Mouse (Mus musculus): Measurements from ENCODE around the gene Rarres2. TPM values are rescaled to one million over a fixed set of nuclear protein-coding genes. Genes with fewer than 3 reads are reported as not detected.
"Not testable (repeated sequence)": the region's sequence is repeated elsewhere in the genome, so short reads cannot be mapped to it uniquely, and the experiment has no call there.

The Rarres2 gene
- polyA plus RNA-seq, 1 experiment from 2014 or later: 4.0 TPM

DNA sequence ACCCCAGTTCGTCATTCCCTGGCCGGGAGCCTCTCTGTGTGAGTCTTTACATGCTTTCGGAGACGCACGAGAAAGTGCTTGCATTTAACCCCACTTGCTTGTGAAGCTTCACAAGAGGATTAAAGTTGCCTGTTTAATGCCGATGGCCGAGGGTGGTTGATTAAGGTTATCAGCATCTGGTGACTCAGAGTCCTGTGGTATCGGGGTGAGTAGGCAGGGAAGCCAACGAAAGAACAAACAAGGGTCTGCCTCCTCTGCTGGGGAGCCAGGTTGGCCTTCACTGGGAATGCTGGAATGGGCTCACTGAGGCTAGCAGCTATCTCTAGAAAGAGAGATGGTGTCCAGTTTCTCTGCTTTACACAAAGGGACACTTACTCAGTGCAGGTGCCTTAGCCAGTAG lies 44.7 kb downstream of the Rarres2 start:
- Histone ChIP-seq H3K4me2 (ENCODE audit: low read length) (no peak overlapping the region), H3K27ac (ENCODE audit: low read depth, low read length) (no peak overlapping the region), H3K27me3 (replicated peaks; ENCODE audit: control insufficient read depth, insufficient read depth, low read length) (no peaks in the 10 kb centered on the region), H3K36me3 (ENCODE audit: control insufficient read depth, insufficient read depth, low read length) (0 out of 2 replicates have a peak, but pooled peaks cover 7% of the 10 kb centered on the region), H3K4me1 (ENCODE audit: control insufficient read depth, insufficient read depth, low read length) (no peaks in the 10 kb centered on the region), H3K4me3 (ENCODE audit: low read depth, low read length) (no peak overlapping the region), H3K9me3 (replicated peaks; ENCODE audit: control insufficient read depth, low read length) (no peaks in the 10 kb centered on the region), H3K9ac (ENCODE audit: low read length) (no peak overlapping the region)
- DNase-seq (ENCODE audit: low spot score) (no peak), ATAC-seq (no peak)
- 79% methylated on average over 9 of the region's 9 CpGs for WGBS

DNA sequence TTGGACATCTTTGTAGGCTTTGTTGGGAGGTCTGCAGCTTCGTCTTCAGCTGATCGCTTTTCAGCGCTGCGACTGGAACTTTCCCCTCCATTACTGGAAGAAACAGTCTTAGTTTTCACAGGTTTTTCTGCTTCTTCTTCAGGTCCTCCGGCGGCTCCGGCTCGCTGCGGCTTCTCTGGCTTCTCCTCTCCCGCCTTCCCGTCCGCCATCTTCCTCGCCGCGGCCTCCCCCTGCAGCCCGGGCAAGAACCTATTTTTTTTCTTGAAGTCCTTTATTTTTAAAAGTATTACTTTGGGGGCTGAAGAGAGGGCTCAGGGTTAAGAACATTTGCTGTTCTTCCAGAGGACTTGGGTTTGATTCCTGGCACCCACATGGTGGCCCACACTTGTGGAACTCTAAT lies 47.7 kb downstream of the Rarres2 start:
- not testable (repeated sequence) for DNase-seq (ENCODE audit: low spot score); H3K27me3 ChIP-seq (replicated peaks; ENCODE audit: control insufficient read depth, insufficient read depth, low read length); H3K4me3 ChIP-seq (ENCODE audit: low read depth, low read length); H3K9me3 ChIP-seq (replicated peaks; ENCODE audit: control insufficient read depth, low read length); ATAC-seq; H3K36me3 ChIP-seq (ENCODE audit: control insufficient read depth, insufficient read depth, low read length); H3K9ac ChIP-seq (ENCODE audit: low read length); H3K27ac ChIP-seq (ENCODE audit: low read depth, low read length); H3K4me1 ChIP-seq (ENCODE audit: control insufficient read depth, insufficient read depth, low read length); H3K4me2 ChIP-seq (ENCODE audit: low read length)
- WGBS: 96% methylated on average over 14 of the region's 16 CpGs

Other genes with a start within 250 kb of the Rarres2 start
- 17.1 and 25.0 TPM in 2 replicates for gene Krba1, start 177.2 kb downstream of the Rarres2 start, polyA plus RNA-seq (2014; fragmentation: Nextera tagmentation; extraction: Ambion mirVana)
- 27.1 and 29.9 TPM in 2 replicates for gene Zfp467, start 127.0 kb downstream of the Rarres2 start, polyA plus RNA-seq (2014; fragmentation: Nextera tagmentation; extraction: Ambion mirVana)
- gene Sspo, start 124.6 kb downstream of the Rarres2 start, polyA plus RNA-seq (2014; fragmentation: Nextera tagmentation; extraction: Ambion mirVana): 0.06 and 0.48 TPM in 2 replicates
- 152 and 161 TPM in 2 replicates for gene Atp6v0e2, start 35.2 kb downstream of the Rarres2 start, polyA plus RNA-seq (2014; fragmentation: Nextera tagmentation; extraction: Ambion mirVana)
- gene Lrrc61, start 18.0 kb downstream of the Rarres2 start, polyA plus RNA-seq (2014; fragmentation: Nextera tagmentation; extraction: Ambion mirVana): 10.7 and 10.9 TPM in 2 replicates
- not detected in 2 replicates for gene Gm45021, start 16.8 kb upstream of the Rarres2 start, polyA plus RNA-seq (2014; fragmentation: Nextera tagmentation; extraction: Ambion mirVana)
- 27.3 and 34.3 TPM in 2 replicates for gene Repin1, start 21.1 kb upstream of the Rarres2 start, polyA plus RNA-seq (2014; fragmentation: Nextera tagmentation; extraction: Ambion mirVana)
- gene Gm44965, start 21.2 kb upstream of the Rarres2 start, polyA plus RNA-seq (2014; fragmentation: Nextera tagmentation; extraction: Ambion mirVana): not detected in 2 replicates
- gene Zfp775, start 29.3 kb upstream of the Rarres2 start, polyA plus RNA-seq (2014; fragmentation: Nextera tagmentation; extraction: Ambion mirVana): 16.7 and 17.4 TPM in 2 replicates
- 8.2 and 9.7 TPM in 2 replicates for gene AI854703, start 54.0 kb upstream of the Rarres2 start, polyA plus RNA-seq (2014; fragmentation: Nextera tagmentation; extraction: Ambion mirVana)
- 0.15 and 0.17 TPM in 2 replicates for gene Gimap8, start 74.4 kb upstream of the Rarres2 start, polyA plus RNA-seq (2014; fragmentation: Nextera tagmentation; extraction: Ambion mirVana)
- gene Gimap9, start 103.3 kb upstream of the Rarres2 start, polyA plus RNA-seq (2014; fragmentation: Nextera tagmentation; extraction: Ambion mirVana): 1.5 and 2.2 TPM in 2 replicates
- gene Gimap4, start 111.8 kb upstream of the Rarres2 start, polyA plus RNA-seq (2014; fragmentation: Nextera tagmentation; extraction: Ambion mirVana): 1.2 and 1.9 TPM in 2 replicates
- gene Gimap6, start 135.4 kb upstream of the Rarres2 start, polyA plus RNA-seq (2014; fragmentation: Nextera tagmentation; extraction: Ambion mirVana): 7.2 and 8.3 TPM in 2 replicates
- 0.84 TPM in 1 of 2 replicates, not detected in the other for gene Gm28053, start 145.8 kb upstream of the Rarres2 start, polyA plus RNA-seq (2014; fragmentation: Nextera tagmentation; extraction: Ambion mirVana)
- not detected in 2 replicates for gene Gimap7, start 145.8 kb upstream of the Rarres2 start, polyA plus RNA-seq (2014; fragmentation: Nextera tagmentation; extraction: Ambion mirVana)
- gene Gimap1, start 166.3 kb upstream of the Rarres2 start, polyA plus RNA-seq (2014; fragmentation: Nextera tagmentation; extraction: Ambion mirVana): 4.1 and 4.5 TPM in 2 replicates
- gene Gimap5, start 173.4 kb upstream of the Rarres2 start, polyA plus RNA-seq (2014; fragmentation: Nextera tagmentation; extraction: Ambion mirVana): 0.96 and 1.5 TPM in 2 replicates
- not detected in 2 replicates for gene Gimap3, start 198.1 kb upstream of the Rarres2 start, polyA plus RNA-seq (2014; fragmentation: Nextera tagmentation; extraction: Ambion mirVana)